Mouse (Mus musculus): Measurements from ENCODE around the gene Stxbp2.

The Stxbp2 gene

GRCm38 (mm10) chr8:3683408-3684176, 52.8 kb downstream of the Stxbp2 start:
- no peak for DNase-seq

- no peak for DNase-seq
These were observed 53.8 kb downstream of the Stxbp2 start for GRCm38 (mm10) chr8:3684530-3684929.

- no peak for DNase-seq
These were observed 54.7 kb downstream of the Stxbp2 start for GRCm38 (mm10) chr8:3685422-3685821.

- DNase-seq = no peak
These were observed 56.8 kb downstream of the Stxbp2 start for GRCm38 (mm10) chr8:3687537-3687936.

- no peak for DNase-seq
These were observed 60.0 kb downstream of the Stxbp2 start for GRCm38 (mm10) chr8:3690774-3691173.
